Mouse (Mus musculus): ENCODE results near the gene Foxi2.

Gene Foxi2

DNA sequence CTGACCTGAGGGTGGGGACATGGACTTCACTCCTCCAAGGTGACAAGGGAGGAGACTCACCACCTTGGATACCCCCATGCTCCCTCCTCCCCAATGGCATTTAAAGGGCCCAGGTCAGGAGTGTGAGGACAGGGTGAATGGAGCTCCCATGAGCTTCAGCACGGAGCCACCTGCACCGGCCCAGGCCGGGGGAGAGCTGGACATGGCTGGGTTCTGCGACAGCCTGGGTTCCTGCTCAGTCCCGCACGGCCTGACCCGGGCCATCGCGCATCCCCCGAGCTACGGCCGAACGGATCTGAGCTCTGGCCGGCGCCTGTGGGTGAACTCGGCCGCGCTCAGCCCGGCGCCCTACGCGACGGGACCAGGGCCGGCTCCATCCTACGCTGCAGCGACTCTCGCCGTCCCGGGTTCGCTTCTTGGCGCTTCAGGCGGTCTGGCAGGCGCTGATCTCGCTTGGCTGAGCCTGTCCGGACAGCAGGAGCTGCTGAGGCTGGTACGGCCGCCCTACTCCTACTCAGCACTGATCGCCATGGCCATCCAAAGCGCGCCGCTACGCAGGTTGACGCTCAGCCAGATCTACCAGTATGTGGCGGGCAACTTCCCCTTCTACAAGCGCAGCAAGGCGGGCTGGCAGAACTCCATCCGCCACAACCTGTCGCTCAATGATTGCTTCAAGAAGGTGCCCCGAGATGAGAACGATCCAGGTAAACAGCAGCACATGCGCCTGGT is at the start of gene Foxi2:
Gene Foxi2 (plus strand): TSS at position 72 of the 729 bp plus-strand sequence.
- DNase-seq, result no peak

DNA sequence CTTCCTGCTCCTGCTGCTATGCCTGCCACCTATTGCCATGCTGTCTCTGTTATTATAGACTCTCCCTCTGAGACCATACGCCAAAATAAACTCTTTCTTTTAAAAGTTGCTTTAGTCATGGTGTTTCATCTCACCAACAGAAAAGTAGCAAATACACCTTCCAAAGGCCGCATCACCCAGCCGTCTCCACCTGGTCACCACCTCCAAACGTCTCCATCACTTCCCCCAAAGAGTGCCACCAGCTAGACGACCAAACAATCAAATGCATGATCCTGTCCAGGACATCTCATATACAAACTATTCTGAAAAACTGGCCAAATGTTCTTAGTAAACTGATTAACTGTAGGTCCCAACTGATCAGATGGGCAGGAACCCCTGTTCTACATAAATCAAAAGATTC is 45.5 kb upstream of the Foxi2 start:
- DNase-seq, result no peak

DNA sequence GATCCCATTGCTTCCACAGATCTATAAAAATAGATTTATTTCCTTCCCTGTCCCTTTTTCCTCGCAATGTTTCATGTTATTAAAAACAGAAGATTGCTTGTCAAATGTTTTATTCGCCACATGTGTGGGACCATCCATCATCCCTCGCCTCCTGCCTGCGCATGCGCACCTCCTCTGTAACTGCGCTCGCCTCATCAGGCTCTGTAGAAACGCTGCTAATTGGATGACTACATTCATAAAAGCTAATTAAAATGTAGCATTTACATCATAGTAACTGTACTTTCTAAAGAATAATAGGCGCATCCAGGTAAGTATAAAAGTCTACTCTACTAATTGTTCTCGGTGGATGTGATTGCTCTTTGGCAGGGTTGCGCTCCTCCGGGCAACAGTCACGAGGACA is 34.1 kb upstream of the Foxi2 start:
- no peak for DNase-seq

DNA sequence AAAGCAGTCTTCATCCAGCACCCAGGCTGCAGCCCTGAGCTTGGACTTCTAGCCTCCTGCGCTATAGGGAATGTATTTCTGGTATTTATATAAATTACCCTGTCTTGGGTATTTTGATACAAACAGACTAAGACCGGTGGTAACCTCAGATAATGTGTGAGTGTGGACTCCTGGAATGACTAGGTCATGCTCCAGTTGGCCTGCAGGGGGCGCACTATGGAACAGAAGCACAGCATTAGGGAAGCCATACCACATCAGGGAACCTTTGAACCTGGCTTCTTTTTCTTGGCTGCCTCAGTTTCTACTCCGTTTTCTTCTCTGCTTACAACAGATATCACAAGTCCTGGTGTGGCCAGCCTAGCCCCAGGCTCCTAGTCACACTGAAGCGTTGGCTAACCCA is 33.2 kb upstream of the Foxi2 start:
- no peak for DNase-seq

DNA sequence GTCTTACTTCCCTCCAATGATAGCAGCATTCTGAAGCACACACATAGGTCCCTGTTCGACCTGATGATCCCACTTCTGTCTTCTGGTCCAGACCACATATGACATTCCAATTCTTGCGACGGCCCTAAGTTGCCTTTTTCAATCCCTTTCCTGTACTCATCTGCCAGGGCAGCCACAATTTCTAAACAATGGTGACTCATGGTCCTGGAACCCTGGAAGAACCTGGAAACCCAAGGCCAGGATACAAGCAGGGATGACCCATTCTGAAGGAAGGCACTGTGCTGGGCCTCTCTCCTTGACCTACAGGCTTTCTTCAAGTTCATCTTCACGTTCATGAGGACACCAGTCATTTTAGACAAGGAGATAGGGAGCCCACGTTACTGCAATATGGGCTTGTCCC is 31.8 kb upstream of the Foxi2 start:
- no peak for DNase-seq

DNA sequence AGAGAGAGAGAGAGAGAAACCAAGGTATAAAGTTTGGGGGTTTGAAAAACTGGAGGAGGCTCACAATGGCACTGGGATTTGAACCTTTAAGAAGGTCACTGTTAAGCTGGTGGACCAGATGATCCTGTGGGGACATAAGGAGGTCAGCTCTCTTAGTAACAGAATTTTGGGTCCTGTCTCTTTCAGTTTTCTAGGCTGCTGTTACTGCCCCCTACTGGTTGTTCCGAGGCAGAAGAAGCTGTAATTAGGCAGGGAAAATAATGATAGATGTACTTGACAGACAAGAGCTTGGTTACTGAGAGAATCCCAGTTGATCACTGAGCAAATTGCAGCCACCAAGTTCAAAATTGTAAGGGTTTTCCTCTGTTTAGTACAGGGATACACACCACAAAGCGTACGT is 21.1 kb upstream of the Foxi2 start:
- DNase-seq, result no peak

DNA sequence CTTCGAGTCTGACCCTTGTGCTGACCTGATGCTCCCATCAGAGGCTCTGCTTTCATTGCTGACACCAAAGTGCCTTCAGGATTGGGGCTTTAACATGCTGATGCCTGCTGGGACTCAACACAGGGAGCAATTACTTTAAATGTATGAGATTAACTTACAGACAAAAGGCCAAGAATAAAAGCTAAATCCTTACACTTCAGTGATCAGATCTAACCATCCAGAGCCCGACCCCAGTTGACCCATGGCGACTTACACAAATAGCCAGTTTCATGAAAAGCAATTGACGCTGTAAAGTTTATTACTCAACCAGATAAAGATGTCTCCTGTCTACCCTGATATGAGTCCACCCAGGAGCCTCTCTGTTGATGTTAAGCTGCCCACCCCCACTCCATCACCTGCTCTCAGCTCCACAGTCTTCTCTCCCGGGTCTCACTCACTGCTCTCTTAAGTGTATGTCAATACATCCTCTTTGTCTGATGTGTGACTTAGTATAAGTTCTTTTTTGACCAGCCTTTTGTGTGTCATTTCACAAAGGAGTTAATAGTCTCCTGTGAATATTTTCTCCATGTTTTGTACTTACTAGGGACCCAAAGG is 17.1 kb upstream of the Foxi2 start:
- DNase-seq, result no peak

DNA sequence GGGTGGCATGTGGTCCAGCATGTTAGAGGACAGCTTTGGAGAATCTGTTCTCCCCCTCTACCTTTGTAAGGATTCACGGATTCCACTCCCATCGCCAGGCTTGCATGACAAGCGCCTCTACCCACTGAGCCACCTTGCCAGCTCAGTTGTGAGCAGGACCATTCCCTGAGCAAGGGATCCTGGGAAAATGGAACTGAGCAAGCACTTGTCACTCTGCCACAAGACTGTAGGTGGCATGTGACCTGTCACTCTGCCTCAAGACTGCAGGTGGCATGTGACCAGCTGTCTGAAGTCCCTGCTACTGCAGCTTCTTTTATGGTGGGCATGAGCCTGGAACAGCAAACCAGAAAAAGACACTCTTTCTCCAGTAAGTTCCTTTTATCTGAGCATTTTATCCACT is 15.7 kb upstream of the Foxi2 start:
- DNase-seq, result no peak

DNA sequence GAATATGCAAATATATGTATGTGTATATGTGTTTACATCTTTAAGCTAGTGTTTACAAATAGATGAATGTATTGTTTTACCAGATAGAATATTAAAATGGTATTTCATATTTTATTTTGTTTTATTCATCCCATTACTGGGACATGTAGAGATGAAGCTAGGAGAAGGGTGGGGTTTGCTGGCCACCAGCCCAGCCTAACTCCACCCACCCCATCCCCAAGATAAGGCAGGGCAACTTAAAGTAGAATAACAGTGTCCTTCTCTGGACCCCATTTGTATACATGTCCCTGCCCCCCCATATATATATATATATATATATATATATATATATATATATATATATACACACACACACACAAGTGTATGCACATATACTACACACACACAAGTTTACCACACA is 14.9 kb upstream of the Foxi2 start:
- DNase-seq, result no peak

DNA sequence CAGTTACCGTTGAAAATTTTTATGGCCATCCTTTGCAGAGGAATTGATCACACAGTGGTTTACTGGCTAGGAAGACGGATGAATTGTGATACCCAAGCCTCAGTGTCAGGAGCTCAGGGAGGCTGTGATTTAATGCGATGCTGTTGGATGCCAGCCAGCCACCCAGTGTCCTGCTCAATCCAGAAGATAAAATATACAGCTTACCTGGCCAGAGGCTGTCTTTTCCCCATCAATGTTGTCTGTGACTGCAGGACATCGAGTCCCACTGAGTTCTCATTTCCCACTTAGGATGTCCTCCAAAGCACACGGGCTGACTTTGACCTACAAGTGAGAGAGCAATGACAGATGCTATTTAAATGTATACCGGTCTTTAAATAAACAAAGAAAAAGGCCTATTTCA is 13.0 kb upstream of the Foxi2 start:
- no peak for DNase-seq

DNA sequence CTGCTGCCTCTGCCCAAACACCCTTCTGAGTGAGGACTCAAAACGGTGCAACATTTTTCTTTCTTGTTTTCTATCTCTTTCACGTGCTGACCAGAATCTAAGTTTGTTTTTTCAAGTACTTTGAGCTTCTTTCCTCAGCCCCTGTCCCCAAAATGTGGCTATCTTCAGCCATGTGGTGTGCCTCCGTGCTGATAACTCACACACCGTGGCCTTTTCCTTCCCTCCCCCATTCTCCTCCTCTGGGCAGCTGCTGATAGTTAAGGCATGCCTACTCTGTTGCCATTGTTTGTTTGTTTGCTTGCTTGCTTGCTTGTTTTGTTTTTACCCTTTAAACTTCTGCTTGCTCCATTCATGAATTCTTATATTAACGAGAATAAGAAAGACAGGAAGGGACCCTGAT is 12.2 kb upstream of the Foxi2 start:
- no peak for DNase-seq

DNA sequence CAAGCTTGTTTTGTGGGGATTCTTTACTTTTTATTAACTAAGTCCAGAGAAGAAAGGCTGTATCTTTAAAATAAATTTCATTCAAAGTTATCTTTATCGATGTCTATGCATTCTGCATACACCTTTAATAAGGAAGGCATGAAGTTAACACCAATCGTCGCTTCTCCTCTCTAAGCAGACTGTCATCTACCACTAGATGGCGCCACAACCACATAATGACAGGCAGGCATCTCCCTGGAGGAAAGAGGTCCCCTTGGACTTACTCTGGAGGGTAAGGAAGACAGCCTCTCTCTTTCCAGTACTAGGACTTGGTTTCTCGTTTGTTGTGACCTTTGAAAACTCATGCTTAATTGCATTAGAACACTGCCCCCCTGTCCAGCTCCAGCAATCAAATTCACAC is 6.7 kb upstream of the Foxi2 start:
- DNase-seq, result peak; percentile 66

DNA sequence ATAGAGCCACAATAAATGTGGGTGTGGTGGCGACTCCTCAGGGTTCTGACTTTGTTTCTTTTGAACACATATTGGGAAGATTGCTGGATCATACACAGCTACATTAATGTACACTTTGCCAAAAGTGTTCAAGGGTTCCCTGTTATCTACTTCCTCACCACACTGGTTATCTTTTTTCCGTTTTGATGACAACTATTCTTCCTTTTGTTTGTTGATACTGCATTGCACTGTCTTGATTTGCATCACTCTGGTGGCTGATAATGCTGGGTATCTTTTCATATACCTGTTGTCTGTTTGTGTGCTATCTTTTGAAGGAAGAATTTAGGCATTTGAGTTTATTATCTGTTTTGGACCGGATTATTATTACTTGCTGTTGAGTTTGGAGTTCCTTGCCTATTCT is 3.3 kb upstream of the Foxi2 start:
- DNase-seq, result no peak

DNA sequence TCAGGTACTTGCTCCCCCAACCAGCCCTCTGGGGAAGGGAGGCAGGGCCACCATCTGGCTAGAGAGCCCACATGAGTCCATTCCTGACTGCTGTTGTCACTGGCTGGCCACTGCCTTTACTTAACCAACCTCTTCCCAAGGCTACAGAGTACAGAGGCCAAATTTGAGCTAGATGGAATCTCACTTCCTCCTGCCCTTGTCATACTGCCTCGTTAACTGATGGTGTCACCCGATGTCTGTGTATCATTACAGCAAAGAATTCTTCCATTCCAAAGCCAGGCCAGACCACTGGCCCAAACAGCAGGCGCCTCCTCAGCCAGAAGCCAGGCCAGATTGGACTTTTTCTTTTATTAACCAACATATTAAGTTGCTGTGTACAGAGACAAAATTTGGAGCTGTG is 1.6 kb upstream of the Foxi2 start:
- DNase-seq, result no peak

DNA sequence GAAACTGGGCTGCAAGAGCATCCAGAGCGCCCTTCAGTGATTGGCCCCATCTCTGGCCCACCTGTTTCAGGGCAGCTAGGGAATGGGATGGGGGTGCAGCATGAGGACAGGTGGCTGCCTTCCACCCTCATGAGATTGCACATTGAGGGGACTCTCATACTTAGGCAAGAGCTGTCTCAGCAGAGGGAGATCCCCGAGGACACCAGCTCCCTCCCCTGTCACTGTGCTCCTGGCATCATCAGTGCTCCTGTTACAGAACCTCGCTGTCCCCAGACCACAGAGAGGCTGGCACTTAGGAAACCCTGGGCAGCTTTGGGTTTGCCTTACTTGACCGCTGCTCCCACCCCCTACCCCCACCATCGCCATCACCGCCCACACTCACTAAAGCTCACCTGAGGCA is 2.2 kb downstream of the Foxi2 start:
- DNase-seq, result no peak

DNA sequence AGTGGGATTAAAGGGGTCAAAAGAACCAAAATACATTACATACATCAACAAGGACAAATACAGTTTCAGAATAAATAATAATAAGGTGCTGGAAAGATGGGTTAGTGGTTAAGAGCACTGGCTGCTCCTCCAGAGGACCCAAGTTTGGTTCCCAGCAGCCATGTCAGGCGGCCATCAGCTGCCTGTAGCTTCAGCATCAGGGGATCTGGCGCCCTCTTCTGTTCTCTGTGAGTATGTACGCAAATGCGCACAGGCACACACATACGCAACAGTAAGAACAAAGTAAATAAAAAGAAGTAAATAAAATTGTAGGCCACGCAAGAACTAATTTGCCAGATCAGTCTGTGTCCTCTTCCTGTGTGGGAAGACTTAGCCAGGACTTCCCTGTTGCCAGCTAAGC is 18.7 kb downstream of the Foxi2 start:
- DNase-seq, result no peak

DNA sequence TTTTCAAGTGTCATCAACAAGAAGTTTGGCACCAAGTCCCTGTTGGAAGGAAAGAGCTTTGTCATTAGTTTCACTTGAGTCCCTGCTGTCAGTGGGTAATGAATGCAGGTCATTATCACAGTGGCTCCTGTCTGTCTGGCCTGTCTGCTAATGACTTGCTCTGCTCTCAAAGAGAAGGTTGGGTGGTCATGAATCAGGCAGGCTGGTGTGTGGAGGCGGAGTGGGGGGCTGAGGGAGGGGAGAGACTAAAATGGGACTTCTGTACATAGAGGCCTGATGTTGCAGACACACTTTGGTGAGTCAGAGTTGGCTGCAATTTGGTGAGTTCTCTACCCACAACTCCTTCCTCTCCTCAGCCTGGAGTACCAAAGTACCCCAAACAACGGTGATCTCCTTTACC is 20.8 kb downstream of the Foxi2 start:
- DNase-seq, result peak; percentile 28

DNA sequence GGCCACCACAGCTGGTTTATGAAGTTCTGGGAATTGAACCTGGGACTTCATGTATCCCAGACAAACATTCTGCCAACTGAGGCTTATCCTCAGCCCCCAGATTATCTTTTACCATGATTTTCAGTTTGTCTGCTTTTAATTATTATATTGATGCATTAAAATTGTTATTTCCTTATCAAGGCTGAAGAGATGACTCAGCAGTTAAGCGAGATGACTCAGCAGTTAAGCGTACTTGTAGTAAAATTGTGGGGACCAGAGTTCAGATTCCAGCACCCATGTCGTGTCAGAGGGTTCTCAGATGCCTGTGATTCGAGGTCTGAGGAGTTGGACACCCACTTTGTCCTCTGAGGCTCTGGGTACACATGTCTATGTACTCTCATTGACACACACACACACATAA is 33.8 kb downstream of the Foxi2 start:
- DNase-seq, result no peak

DNA sequence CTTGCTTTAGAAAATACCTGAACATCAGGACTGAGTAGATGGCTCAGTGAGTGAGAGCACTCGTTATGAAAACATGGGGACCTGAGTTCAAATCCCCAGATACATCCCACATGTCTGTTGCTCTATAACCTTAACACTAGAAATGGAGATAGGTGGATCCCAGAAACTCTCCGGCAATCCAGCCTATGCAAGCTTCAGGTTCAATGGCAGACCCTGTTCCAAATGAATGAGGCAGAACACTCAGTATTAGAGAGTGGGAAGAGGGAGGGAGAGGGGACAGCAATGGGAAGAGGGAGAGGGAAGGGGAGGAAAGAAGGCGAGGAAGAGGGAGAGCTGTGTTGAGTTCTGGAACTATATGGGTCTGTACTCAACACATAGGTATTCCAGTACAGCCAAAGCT is 41.2 kb downstream of the Foxi2 start:
- DNase-seq, result no peak

DNA sequence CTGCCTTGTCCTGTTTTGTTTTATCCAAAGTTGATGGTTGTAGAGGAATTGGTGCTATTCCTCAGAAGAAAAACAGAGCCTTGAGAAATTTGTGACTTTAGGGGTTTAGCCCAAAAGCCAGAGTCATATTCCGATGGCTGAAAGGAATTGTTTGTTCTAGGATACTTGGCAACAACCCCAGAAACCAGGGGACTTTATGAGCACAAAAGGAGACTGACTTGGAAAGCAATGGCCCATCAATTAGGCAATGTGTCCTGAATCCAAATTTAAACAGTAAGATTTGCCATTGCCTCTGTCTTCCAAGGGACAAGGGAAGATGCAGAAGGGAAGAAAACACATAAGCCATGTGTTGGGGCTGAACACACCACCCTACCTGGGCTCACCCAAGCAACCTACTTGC is 42.3 kb downstream of the Foxi2 start:
- no peak for DNase-seq

DNA sequence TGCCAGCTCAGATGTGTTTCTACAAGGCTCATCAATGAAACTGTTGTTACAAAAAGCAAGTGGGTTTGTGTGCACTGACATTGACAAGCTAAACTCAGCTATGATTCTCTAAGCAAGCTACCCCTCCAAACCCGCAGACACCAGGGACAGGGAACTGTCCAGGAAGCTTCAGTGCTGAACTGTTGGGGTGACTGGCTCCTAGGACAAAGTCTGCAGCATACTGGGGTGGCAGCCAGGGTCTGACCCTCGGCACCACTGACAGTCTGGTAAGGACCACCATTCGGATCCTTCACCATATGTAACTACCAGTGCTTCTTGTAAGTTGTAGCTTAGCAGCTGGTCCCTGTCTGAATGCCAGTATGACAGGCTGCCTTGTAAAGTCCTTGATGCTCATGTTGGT is 43.6 kb downstream of the Foxi2 start:
- DNase-seq, result no peak
